Mouse (Mus musculus) midbrain, embryonic 13.5 days (tissue): ENCODE measurements around the gene Col13a1. TPM values are rescaled to one million over a fixed set of nuclear protein-coding genes. Genes with fewer than 3 reads are reported as not detected.

Source experiments
- ATAC-seq: fragments of 200-750 bp; cut with Nextera tagmentation; 2 replicates; pipeline ENCODE4 v1.8.0; 2017; ENCODE audit warnings: mild to moderate bottlenecking, moderate TSS enrichment, moderate library complexity
- H3K27ac ChIP-seq: fragments of 300-500 bp; sonication (generic); 2 replicates; pipeline ENCODE4 v1.5.1; 2015; ENCODE audit warnings: inconsistent platforms, mild to moderate bottlenecking, moderate library complexity
- H3K27me3 ChIP-seq: fragments of 300-500 bp; sonication (generic); 2 replicates; pipeline ENCODE4 v1.6.1; 2015; ENCODE audit warnings: mild to moderate bottlenecking, inconsistent platforms
- H3K36me3 ChIP-seq: fragments of 300-500 bp; sonication (generic); 2 replicates; pipeline ENCODE4 v1.6.1; 2015; ENCODE audit warnings: mild to moderate bottlenecking, inconsistent platforms
- H3K4me1 ChIP-seq: fragments of 300-500 bp; sonication (generic); replicated peaks from 2 replicates; pipeline ENCODE4 v1.6.1; 2015; ENCODE audit warnings: inconsistent platforms
- H3K4me2 ChIP-seq: fragments of 300-500 bp; sonication (generic); replicated peaks from 2 replicates; pipeline ENCODE4 v1.6.1; 2015; ENCODE audit warnings: moderate library complexity, mild to moderate bottlenecking, inconsistent platforms
- H3K4me3 ChIP-seq: fragments of 300-500 bp; sonication (generic); replicated peaks from 2 replicates; pipeline ENCODE4 v1.5.1; 2015; ENCODE audit warnings: mild to moderate bottlenecking, inconsistent platforms
- H3K9ac ChIP-seq: fragments of 300-500 bp; sonication (generic); replicated peaks from 2 replicates; pipeline ENCODE4 v1.6.1; 2015; ENCODE audit warnings: mild to moderate bottlenecking, inconsistent platforms
- H3K9me3 ChIP-seq: fragments of 300-500 bp; sonication (generic); 2 replicates; pipeline ENCODE4 v1.6.1; 2016; ENCODE audit warnings: mild to moderate bottlenecking, inconsistent platforms
- WGBS: fragments of 180-500 bp; shearing (Covaris S2); methylation state at CpG from one replicate; pipeline ENCODE4 v1.1.7; 2015; 5-methylcytosine and 5-hydroxymethylcytosine counted together
- polyA plus RNA-seq: library from polyadenylated mRNA; unstranded; fragments of >200 nt; fragmentation: Nextera tagmentation; extraction: Ambion mirVana; gene quantifications from 2 replicates; pipeline ENCODE4 v1.2.1, GENCODE M21; 2015

Col13a1 gene
- polyA plus RNA-seq, 1 experiment from 2014 or later: 1.2 TPM

DNA sequence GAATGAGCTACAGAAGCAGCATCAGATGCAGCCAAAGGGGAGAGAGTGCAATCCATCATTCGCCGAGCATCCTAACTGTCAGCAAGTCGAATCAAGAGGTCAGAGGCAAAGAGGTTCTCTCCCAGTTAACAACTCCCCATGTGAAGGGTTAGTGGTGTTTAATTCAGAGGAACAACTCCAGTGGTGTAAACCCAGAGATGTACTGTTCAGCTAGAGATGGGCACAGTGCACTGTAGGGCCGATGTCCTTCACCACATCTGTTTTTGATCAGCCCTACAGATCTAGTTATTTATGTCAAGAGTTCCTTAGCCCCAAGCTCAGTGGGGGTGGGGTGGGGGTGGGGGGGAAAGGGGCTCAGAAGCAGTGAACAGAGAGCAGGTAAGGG is 155.2 kb downstream of the Col13a1 start:
- ATAC-seq: no peak
- H3K27me3 ChIP-seq: no peaks in the 10 kb centered on the region
- H3K9ac ChIP-seq: no peak overlapping the region
- H3K27ac ChIP-seq: no peak overlapping the region
- no peak overlapping the region for H3K4me3 ChIP-seq
- H3K9me3 ChIP-seq: no peaks in the 10 kb centered on the region
- H3K4me1 ChIP-seq: peaks cover 10% of the 10 kb centered on the region; the same call in 1 of the 2 replicates
- no peaks in the 10 kb centered on the region for H3K36me3 ChIP-seq
- WGBS: 88% methylated on average over 4 of the region's 4 CpGs
- H3K4me2 ChIP-seq: no peak overlapping the region

DNA sequence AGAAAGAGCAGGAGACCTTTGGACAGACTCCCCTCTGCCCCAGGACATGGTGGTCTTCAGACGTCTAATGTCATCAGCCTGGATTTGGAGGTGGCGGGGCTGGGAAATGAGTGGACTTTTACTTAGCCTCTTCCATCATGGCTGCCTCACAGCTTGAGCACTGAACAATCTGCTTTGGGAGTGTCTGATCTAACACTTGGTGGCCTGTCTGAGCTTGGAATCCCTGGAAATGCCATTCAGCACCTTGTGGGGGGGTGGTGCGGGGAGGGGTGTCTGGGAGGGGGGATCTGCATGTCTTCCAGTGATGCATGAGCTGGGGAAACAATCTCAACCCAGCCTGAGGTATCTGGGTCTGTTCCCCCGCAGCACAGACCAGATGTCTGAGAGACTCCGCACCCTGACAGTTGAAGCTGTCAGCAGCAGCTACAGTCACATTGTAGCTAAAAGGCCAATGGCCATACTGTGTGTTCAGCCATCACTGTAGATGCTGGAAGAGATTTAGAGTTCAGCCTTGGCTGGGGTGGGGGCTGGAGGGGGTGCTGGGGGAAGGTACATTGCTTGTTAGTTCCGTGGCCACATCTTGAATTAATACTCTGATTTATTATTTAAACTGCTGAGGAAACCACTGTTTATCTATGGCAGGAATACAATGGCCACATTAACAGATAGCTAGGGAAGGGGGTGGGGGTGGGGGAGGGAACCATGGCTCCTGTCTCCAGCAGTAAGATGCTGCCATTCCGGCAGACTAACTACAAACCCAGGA is 155.8 kb downstream of the Col13a1 start:
- Histone ChIP-seq H3K9me3 (no peaks in the 10 kb centered on the region), H3K9ac (no peak overlapping the region; the same call in 1 of the 2 replicates), H3K27me3 (no peaks in the 10 kb centered on the region), H3K27ac (no peak overlapping the region), H3K4me2 (no peak overlapping the region), H3K4me3 (no peak overlapping the region), H3K36me3 (no peaks in the 10 kb centered on the region), H3K4me1 (peaks cover 10% of the 10 kb centered on the region; the same call in 1 of the 2 replicates)
- WGBS: 76% methylated on average over 7 of the region's 7 CpGs
- no peak for ATAC-seq

DNA sequence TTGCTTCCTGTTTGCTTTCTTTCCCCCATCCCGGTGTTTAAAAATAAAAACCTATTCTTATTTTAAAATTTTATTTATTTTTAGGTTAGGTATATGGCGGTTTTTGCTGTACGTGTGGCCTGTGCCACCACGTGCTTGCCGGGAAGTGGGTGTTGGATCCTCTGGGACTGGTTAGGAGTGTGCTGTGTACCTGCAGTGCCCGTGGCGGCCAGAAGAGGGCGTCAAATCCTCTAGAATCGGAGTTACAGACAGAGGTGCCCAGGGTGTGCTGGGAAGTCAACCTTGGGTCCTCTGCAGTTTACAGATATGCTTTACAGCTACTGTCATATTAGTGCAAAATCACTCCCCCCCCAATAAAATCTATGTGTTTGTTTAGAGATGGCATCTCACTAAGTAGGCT is 158.9 kb downstream of the Col13a1 start:
- H3K27ac ChIP-seq: no peak overlapping the region
- 62% methylated on average over 9 of the region's 9 CpGs for WGBS
- H3K4me1 ChIP-seq: no peaks in the 10 kb centered on the region
- H3K36me3 ChIP-seq: no peaks in the 10 kb centered on the region
- H3K4me3 ChIP-seq: no peak overlapping the region
- H3K9ac ChIP-seq: no peak overlapping the region
- H3K9me3 ChIP-seq: no peaks in the 10 kb centered on the region
- H3K27me3 ChIP-seq: no peaks in the 10 kb centered on the region
- ATAC-seq: no peak
- no peak overlapping the region for H3K4me2 ChIP-seq

DNA sequence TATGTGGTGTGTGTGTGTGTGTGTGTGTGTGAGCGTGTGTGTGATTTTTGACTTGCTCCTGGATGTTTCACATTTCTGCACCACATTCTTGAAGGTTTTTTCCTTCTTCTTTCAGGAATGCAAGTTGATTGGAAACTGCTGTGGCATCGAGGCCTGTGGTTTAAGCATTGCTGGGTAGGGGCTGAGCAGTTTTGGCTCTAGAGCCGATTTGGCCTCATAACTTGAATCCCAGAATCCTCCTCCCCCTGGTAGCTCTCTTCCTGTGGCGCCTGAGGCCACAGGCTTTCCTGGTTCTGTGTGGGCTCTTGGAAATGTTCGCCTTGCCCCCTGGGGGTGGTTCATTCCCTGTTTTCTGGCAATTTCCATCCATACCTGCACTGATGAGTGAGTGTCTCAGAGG is 166.9 kb downstream of the Col13a1 start:
- H3K4me1 ChIP-seq: no peaks in the 10 kb centered on the region
- H3K27ac ChIP-seq: no peak overlapping the region
- H3K4me3 ChIP-seq: no peak overlapping the region
- WGBS: 79% methylated on average over 5 of the region's 5 CpGs
- no peak overlapping the region for H3K9ac ChIP-seq
- no peak for ATAC-seq
- H3K4me2 ChIP-seq: no peak overlapping the region
- no peaks in the 10 kb centered on the region for H3K36me3 ChIP-seq
- no peaks in the 10 kb centered on the region for H3K9me3 ChIP-seq
- H3K27me3 ChIP-seq: no peaks in the 10 kb centered on the region

DNA sequence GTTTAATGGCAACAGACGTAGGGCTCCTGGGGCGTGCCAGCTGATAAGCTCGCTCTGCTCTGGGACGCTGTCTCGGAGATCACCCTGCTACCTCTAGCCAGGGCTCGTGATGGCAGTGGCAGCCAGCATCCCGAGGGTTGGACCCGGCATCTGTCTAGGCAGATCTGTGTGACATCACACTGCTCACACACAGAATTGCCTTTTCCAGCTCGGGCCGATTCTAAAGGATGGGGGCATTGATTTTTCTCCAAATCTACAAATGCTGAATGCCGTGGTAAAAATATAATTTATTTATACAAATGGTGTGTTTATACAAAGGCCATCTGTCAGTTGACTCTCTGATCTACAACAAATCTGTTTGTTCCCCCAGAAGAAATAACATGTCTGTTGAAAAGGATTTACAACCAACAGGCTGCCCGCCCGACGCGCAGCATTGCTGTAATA is 180.8 kb downstream of the Col13a1 start:
- ATAC-seq: no peak
- Histone ChIP-seq H3K9ac (no peak overlapping the region), H3K27me3 (no peaks in the 10 kb centered on the region), H3K4me1 (no peaks in the 10 kb centered on the region), H3K4me2 (no peak overlapping the region), H3K9me3 (no peaks in the 10 kb centered on the region), H3K4me3 (no peak overlapping the region), H3K36me3 (no peaks in the 10 kb centered on the region), H3K27ac (no peak overlapping the region)
- WGBS: 88% methylated on average over 15 of the region's 15 CpGs

DNA sequence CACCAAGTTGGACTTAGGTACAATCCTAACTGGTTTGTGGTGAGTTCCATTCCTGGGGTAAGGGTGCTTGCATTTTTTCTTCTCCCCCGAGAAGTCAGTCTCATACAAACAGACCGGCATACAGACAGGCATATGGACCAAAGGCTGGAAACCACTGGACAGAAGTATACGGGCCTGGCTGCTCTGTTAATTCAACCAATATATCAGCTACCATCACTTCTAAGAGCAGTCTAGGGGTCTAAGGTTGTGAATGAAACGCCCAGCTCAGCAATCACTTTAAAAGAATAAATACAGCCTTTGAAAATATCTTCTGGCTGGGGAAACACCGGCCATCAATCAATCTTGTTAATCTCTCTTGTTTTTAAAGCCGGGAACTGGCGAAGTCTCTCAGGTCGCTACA is 183.4 kb downstream of the Col13a1 start:
- Histone ChIP-seq H3K4me3 (no peak overlapping the region), H3K27ac (no peak overlapping the region), H3K9me3 (no peaks in the 10 kb centered on the region), H3K9ac (no peak overlapping the region), H3K36me3 (no peaks in the 10 kb centered on the region), H3K27me3 (no peaks in the 10 kb centered on the region), H3K4me1 (no peaks in the 10 kb centered on the region), H3K4me2 (no peak overlapping the region)
- no peak for ATAC-seq
- 35% methylated on average over 8 of the region's 8 CpGs for WGBS

DNA sequence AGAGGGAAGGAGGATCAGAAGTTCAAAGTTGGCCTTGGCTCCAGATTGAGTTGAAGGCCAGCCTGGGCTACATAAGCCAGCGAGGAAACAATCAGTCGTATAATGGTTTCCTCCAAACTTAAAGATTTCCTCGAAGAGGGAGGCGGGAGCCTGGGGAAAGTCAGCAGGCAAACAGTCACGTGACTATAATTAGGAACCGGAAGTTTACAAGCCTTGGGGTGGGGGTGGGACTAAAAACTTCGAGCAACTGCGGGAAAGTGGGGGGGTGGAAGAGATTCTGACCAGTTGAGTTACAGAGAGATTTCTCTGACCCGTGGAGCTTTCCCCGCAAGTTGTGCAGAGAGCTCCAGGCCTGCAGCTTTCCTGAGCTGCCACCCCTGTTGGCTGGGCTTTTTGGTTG is 183.9 kb downstream of the Col13a1 start:
- Histone ChIP-seq H3K9ac (no peak overlapping the region), H3K9me3 (no peaks in the 10 kb centered on the region), H3K4me1 (no peaks in the 10 kb centered on the region), H3K36me3 (no peaks in the 10 kb centered on the region), H3K4me3 (no peak overlapping the region), H3K27ac (no peak overlapping the region), H3K4me2 (no peak overlapping the region), H3K27me3 (no peaks in the 10 kb centered on the region)
- WGBS: 76% methylated on average over 10 of the region's 10 CpGs
- no peak for ATAC-seq

DNA sequence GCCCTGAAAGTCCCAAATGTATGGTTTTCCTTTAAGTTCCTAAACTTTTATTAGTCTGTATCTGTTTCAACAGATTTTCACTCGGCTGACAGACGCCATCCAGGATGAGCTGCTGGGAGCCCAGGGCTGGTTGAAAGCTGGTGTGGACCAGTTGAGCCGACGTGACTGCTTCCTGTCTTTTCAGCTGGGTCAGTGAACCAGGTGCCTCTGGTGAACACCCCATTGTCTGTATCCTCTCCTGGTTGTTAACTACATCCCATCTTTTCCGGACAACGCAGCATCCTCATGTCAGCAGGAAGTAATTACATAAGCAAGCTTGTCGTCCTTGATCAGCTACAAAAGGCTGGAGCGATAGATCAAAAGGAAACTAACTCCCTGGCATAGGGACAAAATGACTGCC is 185.9 kb downstream of the Col13a1 start:
- Histone ChIP-seq H3K9ac (no peak overlapping the region), H3K27me3 (no peaks in the 10 kb centered on the region), H3K4me2 (no peak overlapping the region), H3K9me3 (no peaks in the 10 kb centered on the region), H3K4me3 (no peak overlapping the region), H3K36me3 (no peaks in the 10 kb centered on the region), H3K27ac (no peak overlapping the region), H3K4me1 (no peaks in the 10 kb centered on the region)
- no peak for ATAC-seq
- 53% methylated on average over 8 of the region's 8 CpGs for WGBS

DNA sequence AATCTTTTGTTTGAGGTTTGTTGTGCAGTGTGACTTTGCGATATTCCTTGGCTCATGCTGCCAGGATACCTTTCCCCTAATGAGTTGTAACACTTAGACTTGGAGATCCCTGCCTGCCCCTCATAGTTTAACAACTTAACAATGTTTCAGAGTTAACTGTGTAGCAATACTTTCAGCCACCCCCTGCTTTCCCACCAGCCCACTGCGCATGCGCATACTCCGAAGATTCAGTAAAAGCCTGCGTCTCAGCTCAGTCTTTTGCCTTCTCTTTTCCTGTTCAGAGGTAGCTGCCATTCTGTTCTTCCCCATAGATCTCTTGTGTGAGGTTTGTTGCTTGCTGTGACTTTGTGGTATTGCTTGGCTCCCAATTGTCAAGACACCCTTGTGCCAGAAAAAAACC is 190.4 kb downstream of the Col13a1 start:
- no peaks in the 10 kb centered on the region for H3K9me3 ChIP-seq
- peaks cover 8% of the 10 kb centered on the region for H3K4me1 ChIP-seq
- no peak overlapping the region for H3K4me2 ChIP-seq
- H3K4me3 ChIP-seq: no peak overlapping the region
- ATAC-seq: no peak
- no peak overlapping the region for H3K9ac ChIP-seq
- 96% methylated on average over 5 of the region's 5 CpGs for WGBS
- H3K27me3 ChIP-seq: no peaks in the 10 kb centered on the region
- no peak overlapping the region for H3K27ac ChIP-seq
- H3K36me3 ChIP-seq: no peaks in the 10 kb centered on the region

Other genes with a start within 250 kb of the Col13a1 start
- 350 and 366 TPM in 2 replicates for gene H2afy2, start 195.0 kb downstream of the Col13a1 start, polyA plus RNA-seq
- 0.48 and 0.65 TPM in 2 replicates for gene Neurog3, start 154.0 kb upstream of the Col13a1 start, polyA plus RNA-seq
- 110 and 118 TPM in 2 replicates for gene Fam241b, start 164.8 kb upstream of the Col13a1 start, polyA plus RNA-seq